Mouse (Mus musculus) intestine, postnatal 0 days (tissue): Measurements from ENCODE around the gene Cyp4a31. TPM values are rescaled to one million over a fixed set of nuclear protein-coding genes. Genes with fewer than 3 reads are reported as not detected.
"Not testable (repeated sequence)": the region's sequence is repeated elsewhere in the genome, so short reads cannot be mapped to it uniquely, and the experiment has no call there.

Experiments used
- ATAC-seq: fragments of 200-750 bp; cut with Nextera tagmentation; 2 replicates; pipeline ENCODE4 v1.8.0; 2017; ENCODE audit warnings: mild to moderate bottlenecking, moderate TSS enrichment, moderate library complexity
- H3K27ac ChIP-seq: fragments of 300-500 bp; sonication (generic); 2 replicates; pipeline ENCODE4 v1.5.1; 2014; ENCODE audit warnings: mild to moderate bottlenecking, low read depth, low read length, moderate library complexity
- H3K27me3 ChIP-seq: fragments of 300-500 bp; sonication (generic); replicated peaks from 2 replicates; pipeline ENCODE4 v1.6.1; 2014; ENCODE audit warnings: low read length, mixed read lengths; ENCODE audit not compliant: control insufficient read depth, insufficient read depth
- H3K36me3 ChIP-seq: fragments of 300-500 bp; sonication (generic); 2 replicates; pipeline ENCODE4 v1.6.1; 2014; ENCODE audit warnings: mild to moderate bottlenecking, moderate library complexity; ENCODE audit not compliant: control insufficient read depth, insufficient read depth
- H3K4me1 ChIP-seq: fragments of 300-500 bp; sonication (generic); replicated peaks from 2 replicates; pipeline ENCODE4 v1.6.1; 2014; ENCODE audit warnings: antibody characterized with exemption, low read length, mixed read lengths; ENCODE audit not compliant: control insufficient read depth, insufficient read depth
- H3K4me2 ChIP-seq: fragments of 300-500 bp; sonication (generic); replicated peaks from 2 replicates; pipeline ENCODE4 v1.6.1; 2014; ENCODE audit warnings: low read depth, mild to moderate bottlenecking, moderate library complexity
- H3K4me3 ChIP-seq: fragments of 300-500 bp; sonication (generic); 2 replicates; pipeline ENCODE4 v1.5.1; 2014; ENCODE audit warnings: low read depth, low read length
- H3K9ac ChIP-seq: fragments of 300-500 bp; sonication (generic); 2 replicates; pipeline ENCODE4 v1.6.1; 2014; ENCODE audit warnings: mild to moderate bottlenecking, low read depth, low read length
- H3K9me3 ChIP-seq: fragments of 300-500 bp; sonication (generic); 2 replicates; pipeline ENCODE4 v1.6.1; 2016; ENCODE audit warnings: mixed run types; ENCODE audit not compliant: control insufficient read depth
- CTCF ChIP-seq: sonication (generic); IDR thresholded peaks from 2 replicates; pipeline ENCODE4 v1.5.1; 2016; ENCODE audit warnings: low read depth, mild to moderate bottlenecking, control low read depth, antibody characterized with exemption, moderate library complexity
- WGBS: fragments of 180-500 bp; shearing (Covaris S2); extraction: QIAGEN DNeasy Blood & Tissue Kit; methylation state at CpG from one replicate; pipeline ENCODE4 v1.1.7; 2014; 5-methylcytosine and 5-hydroxymethylcytosine counted together
- polyA plus RNA-seq: library from polyadenylated mRNA; unstranded; fragments of >200 nt; fragmentation: Nextera tagmentation; extraction: Ambion mirVana; gene quantifications from 2 replicates; pipeline ENCODE4 v1.2.1, GENCODE M21; 2015

Gene Cyp4a31
- polyA plus RNA-seq, result not detected in 2 replicates

- ATAC-seq, result no peak
- Histone ChIP-seq H3K4me2 (no peak within 1 kb of the TSS), H3K4me1 (no peaks in the 10 kb centered on the region), H3K36me3 (no peaks in the 10 kb centered on the region), H3K27me3 (no peaks in the 10 kb centered on the region), H3K9ac (no peak within 1 kb of the TSS), H3K4me3 (no peak within 1 kb of the TSS), H3K27ac (no peak within 1 kb of the TSS), H3K9me3 (no peaks in the 10 kb centered on the region)
- WGBS, result 69% methylated on average over 3 of the region's 3 CpGs
- no peak for TF ChIP-seq CTCF
These were observed at the start of gene Cyp4a31 for GRCm38 (mm10) chr4:115563401-115563800. Gene Cyp4a31 (plus strand): TSS chr4:115563649.

GRCm38 (mm10) chr4:115513964-115514363 lies 49.5 kb upstream of the Cyp4a31 start:
- not testable (repeated sequence) for H3K27me3 ChIP-seq, H3K36me3 ChIP-seq, H3K9me3 ChIP-seq, H3K27ac ChIP-seq, H3K4me3 ChIP-seq, H3K9ac ChIP-seq, H3K4me2 ChIP-seq, H3K4me1 ChIP-seq
- peak; percentile 75 for ATAC-seq

- H3K27ac ChIP-seq, H3K27me3 ChIP-seq, H3K4me2 ChIP-seq, H3K9ac ChIP-seq, H3K9me3 ChIP-seq, H3K4me1 ChIP-seq, H3K36me3 ChIP-seq, ATAC-seq, H3K4me3 ChIP-seq: not testable (repeated sequence)
- WGBS, result 67% methylated on average over 5 of the region's 5 CpGs
These were observed 45.4 kb upstream of the Cyp4a31 start, which contains the start of gene Cyp4a10 for GRCm38 (mm10) chr4:115518000-115518399. Gene Cyp4a10 (plus strand): TSS chr4:115518264.

- WGBS, result 55% methylated on average over 4 of the region's 4 CpGs
- Histone ChIP-seq H3K27ac (no peak overlapping the region), H3K4me1 (no peaks in the 10 kb centered on the region)
These were observed 44.0 kb upstream of the Cyp4a31 start for GRCm38 (mm10) chr4:115519444-115519843.

GRCm38 (mm10) chr4:115521766-115522165 lies 41.7 kb upstream of the Cyp4a31 start:
- no peaks in the 10 kb centered on the region for H3K27me3 ChIP-seq
- H3K27ac ChIP-seq, result no peak overlapping the region
- no peak for ATAC-seq
- TF ChIP-seq CTCF, result no peak
- no peaks in the 10 kb centered on the region for H3K36me3 ChIP-seq
- WGBS, result 100% methylated on average over 2 of the region's 2 CpGs
- H3K9ac ChIP-seq, result no peak overlapping the region
- no peak overlapping the region for H3K4me2 ChIP-seq
- no peak overlapping the region for H3K4me3 ChIP-seq
- H3K9me3 ChIP-seq, result no peaks in the 10 kb centered on the region
- H3K4me1 ChIP-seq, result no peaks in the 10 kb centered on the region

More at GRCm38 (mm10) chr4:115519444-115519843, 44.0 kb upstream of the Cyp4a31 start:
- no peaks in the 10 kb centered on the region for H3K9me3 ChIP-seq
- no peak overlapping the region for H3K4me2 ChIP-seq
- no peak overlapping the region for H3K4me3 ChIP-seq
- ATAC-seq, result no peak
- no peaks in the 10 kb centered on the region for H3K27me3 ChIP-seq
- no peak overlapping the region for H3K9ac ChIP-seq
- no peak for TF ChIP-seq CTCF
- H3K36me3 ChIP-seq, result no peaks in the 10 kb centered on the region

- H3K27me3 ChIP-seq, result no peaks in the 10 kb centered on the region
- H3K4me3 ChIP-seq, result no peak overlapping the region
- ATAC-seq, result no peak
- no peak for TF ChIP-seq CTCF
- no peak overlapping the region for H3K27ac ChIP-seq
- no peak overlapping the region for H3K9ac ChIP-seq
- no peaks in the 10 kb centered on the region for H3K36me3 ChIP-seq
- no peaks in the 10 kb centered on the region for H3K4me1 ChIP-seq
- H3K9me3 ChIP-seq, result no peaks in the 10 kb centered on the region
- WGBS, result 45% methylated on average over 1 of the region's 1 CpGs
- H3K4me2 ChIP-seq, result no peak overlapping the region
These were observed 18.3 kb upstream of the Cyp4a31 start for GRCm38 (mm10) chr4:115545101-115545500.
